Mouse (Mus musculus): ENCODE data around the gene Tmem129. TPM values are rescaled to one million over a fixed set of nuclear protein-coding genes. Genes with fewer than 3 reads are reported as not detected.

Gene Tmem129
- total RNA-seq, 1 experiment: 15.0 TPM

DNA sequence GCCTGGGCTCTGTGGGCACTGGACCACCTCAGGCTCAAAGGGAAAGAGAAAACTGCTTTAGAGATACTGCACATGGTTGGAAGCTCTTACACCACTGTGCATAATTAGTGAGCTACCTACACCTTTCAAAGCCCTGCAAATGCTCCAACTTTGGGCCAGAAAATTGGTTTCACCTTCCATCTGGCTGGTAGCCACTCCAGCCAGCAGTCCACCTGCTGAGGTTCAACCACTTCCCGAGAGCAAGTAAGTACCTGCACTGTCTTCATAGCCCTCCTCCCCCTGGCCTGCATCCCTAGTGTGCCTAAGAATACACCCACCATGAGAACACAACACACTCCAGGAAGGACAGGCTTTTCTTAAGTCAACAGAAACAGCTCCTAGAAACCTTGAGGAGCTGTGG is 46.4 kb downstream of the Tmem129 start:
- DNase-seq (ENCODE audit: low read depth, low spot score): no peak
- H3K4me1 ChIP-seq (ENCODE audit: control insufficient read depth in 2 of 2, insufficient read depth in 2 of 2, low read length in 2 of 2, poor library complexity in 1 of 2): no peaks in the 10 kb centered on the region
- in situ Hi-C loops (cut with MboI; ENCODE audit: low sequenced_read_pairs in 2 of 2, unreplicated experiment in 2 of 2): no loop called here
- H3K4me3 ChIP-seq (ENCODE audit: insufficient read depth in 1 of 2, low read depth in 1 of 2, low read length in 2 of 2, poor library complexity in 1 of 2, severe bottlenecking in 1 of 2): no peak overlapping the region
- TF ChIP-seq HCFC1 (IDR thresholded peaks at IDR 0.05; ENCODE audit: borderline replicate concordance, insufficient read depth, low read length): no peak
- no peak overlapping the region for H3K9ac ChIP-seq (ENCODE audit: insufficient read depth, low read depth, low read length, poor library complexity, severe bottlenecking)
- H3K9me3 ChIP-seq (ENCODE audit: control insufficient read depth, insufficient read depth, low read depth, low read length): no peaks in the 10 kb centered on the region
- H3K36me3 ChIP-seq (ENCODE audit: control insufficient read depth, insufficient read depth, low read length, poor library complexity, severe bottlenecking): peaks cover 32% of the 10 kb centered on the region
- H3K27ac ChIP-seq (ENCODE audit: insufficient read depth, low read depth, low read length, poor library complexity, severe bottlenecking): no peak overlapping the region

DNA sequence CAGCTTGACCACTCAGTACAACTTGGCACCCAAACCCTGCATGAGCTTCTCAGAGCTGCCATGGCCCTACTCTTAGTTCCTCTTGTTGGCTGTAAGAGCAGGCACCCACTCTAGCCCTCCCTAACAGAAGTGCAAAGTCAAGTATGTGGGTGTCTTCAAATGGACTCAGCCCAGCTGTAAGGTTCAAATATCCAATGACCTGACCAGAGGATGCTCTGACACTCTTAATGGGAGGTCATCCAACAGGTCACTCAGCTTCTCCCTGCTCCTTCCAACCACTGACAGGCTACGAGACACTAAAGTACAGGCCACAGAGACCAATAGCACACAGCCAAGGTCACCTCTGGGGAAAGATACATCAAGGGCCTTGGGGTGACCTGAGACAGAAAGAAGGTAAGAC is 49.0 kb downstream of the Tmem129 start:
- H3K9ac ChIP-seq (ENCODE audit: insufficient read depth, low read depth, low read length, poor library complexity, severe bottlenecking): no peak overlapping the region
- no peak overlapping the region for H3K27ac ChIP-seq (ENCODE audit: insufficient read depth, low read depth, low read length, poor library complexity, severe bottlenecking)
- no peaks in the 10 kb centered on the region for H3K9me3 ChIP-seq (ENCODE audit: control insufficient read depth, insufficient read depth, low read depth, low read length)
- H3K36me3 ChIP-seq (ENCODE audit: control insufficient read depth, insufficient read depth, low read length, poor library complexity, severe bottlenecking): peaks cover 32% of the 10 kb centered on the region
- DNase-seq (ENCODE audit: low read depth, low spot score): no peak
- no peak overlapping the region for H3K4me3 ChIP-seq (ENCODE audit: insufficient read depth in 1 of 2, low read depth in 1 of 2, low read length in 2 of 2, poor library complexity in 1 of 2, severe bottlenecking in 1 of 2)
- in situ Hi-C loops (cut with MboI; ENCODE audit: low sequenced_read_pairs in 2 of 2, unreplicated experiment in 2 of 2): no loop called here
- TF ChIP-seq CHD2 (IDR thresholded peaks at IDR 0.05; ENCODE audit: low read depth, low read length) (no peak), ZC3H11A (IDR thresholded peaks at IDR 0.05; ENCODE audit: borderline replicate concordance, low read depth, low read length) (no peak), ZNF384 (IDR thresholded peaks at IDR 0.05; ENCODE audit: low read depth, low read length) (no peak), HCFC1 (IDR thresholded peaks at IDR 0.05; ENCODE audit: borderline replicate concordance, insufficient read depth, low read length) (no peak), MAFK (IDR thresholded peaks at IDR 0.05; ENCODE audit: insufficient read depth, low read depth, low read length) (no peak)
- H3K4me1 ChIP-seq (ENCODE audit: control insufficient read depth in 2 of 2, insufficient read depth in 2 of 2, low read length in 2 of 2, poor library complexity in 1 of 2): no peaks in the 10 kb centered on the region

DNA sequence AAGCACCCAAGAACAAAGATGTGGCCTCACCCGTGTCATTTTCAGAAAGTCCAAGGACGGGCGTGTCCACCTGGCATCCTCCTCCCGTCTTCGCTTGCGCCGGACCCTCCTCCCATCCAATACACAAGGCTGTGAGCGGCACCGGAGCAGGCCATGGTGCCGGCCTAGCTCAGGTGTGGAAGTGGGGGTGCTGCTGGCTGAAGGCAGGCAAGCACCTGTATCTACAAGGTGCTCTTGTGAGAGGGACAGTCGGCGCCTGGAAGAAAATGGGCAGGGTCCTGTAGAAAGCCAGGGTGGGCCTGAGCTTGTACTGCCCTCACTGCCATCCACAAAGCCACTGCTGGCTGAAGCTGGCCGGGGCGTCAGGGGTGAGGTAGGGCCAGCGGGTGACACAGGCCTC is 50.8 kb downstream of the Tmem129 start:
- TF ChIP-seq ZNF384 (IDR thresholded peaks at IDR 0.05; ENCODE audit: low read depth, low read length) (no peak), MAFK (IDR thresholded peaks at IDR 0.05; ENCODE audit: insufficient read depth, low read depth, low read length) (no peak), HCFC1 (IDR thresholded peaks at IDR 0.05; ENCODE audit: borderline replicate concordance, insufficient read depth, low read length) (no peak), CHD2 (IDR thresholded peaks at IDR 0.05; ENCODE audit: low read depth, low read length) (no peak), ZC3H11A (IDR thresholded peaks at IDR 0.05; ENCODE audit: borderline replicate concordance, low read depth, low read length) (no peak)
- H3K4me1 ChIP-seq (ENCODE audit: control insufficient read depth in 2 of 2, insufficient read depth in 2 of 2, low read length in 2 of 2, poor library complexity in 1 of 2): no peaks in the 10 kb centered on the region
- H3K9me3 ChIP-seq (ENCODE audit: control insufficient read depth, insufficient read depth, low read depth, low read length): no peaks in the 10 kb centered on the region
- no peak for DNase-seq (ENCODE audit: low read depth, low spot score)
- no peak overlapping the region for H3K27ac ChIP-seq (ENCODE audit: insufficient read depth, low read depth, low read length, poor library complexity, severe bottlenecking)
- in situ Hi-C loops (cut with MboI; ENCODE audit: low sequenced_read_pairs in 2 of 2, unreplicated experiment in 2 of 2): no loop called here
- no peak overlapping the region for H3K9ac ChIP-seq (ENCODE audit: insufficient read depth, low read depth, low read length, poor library complexity, severe bottlenecking)
- peaks cover 30% of the 10 kb centered on the region for H3K36me3 ChIP-seq (ENCODE audit: control insufficient read depth, insufficient read depth, low read length, poor library complexity, severe bottlenecking)
- H3K4me3 ChIP-seq (ENCODE audit: insufficient read depth in 1 of 2, low read depth in 1 of 2, low read length in 2 of 2, poor library complexity in 1 of 2, severe bottlenecking in 1 of 2): no peak overlapping the region

DNA sequence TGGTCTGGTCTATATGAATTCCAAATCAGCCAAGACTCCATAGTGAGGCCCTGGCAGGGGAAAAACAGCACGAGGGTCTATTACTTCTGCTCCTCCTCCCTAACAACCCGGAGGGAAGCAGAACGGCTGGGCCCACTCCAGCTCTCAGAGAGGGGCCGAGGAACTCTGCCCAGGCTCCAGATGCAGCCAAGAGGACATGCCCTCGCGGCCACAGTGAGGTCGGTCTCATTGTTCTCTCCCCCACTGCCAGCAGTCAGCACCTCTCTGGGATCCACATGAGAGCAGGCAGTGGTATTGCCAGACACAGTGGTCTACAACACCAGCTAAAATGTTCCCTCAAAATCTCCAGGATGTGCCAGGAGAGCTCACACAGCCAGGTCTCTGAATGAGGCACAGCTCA is 51.6 kb downstream of the Tmem129 start:
- DNase-seq (ENCODE audit: low read depth, low spot score): no peak
- Histone ChIP-seq H3K4me3 (ENCODE audit: insufficient read depth in 1 of 2, low read depth in 1 of 2, low read length in 2 of 2, poor library complexity in 1 of 2, severe bottlenecking in 1 of 2) (no peak overlapping the region), H3K4me1 (ENCODE audit: control insufficient read depth in 2 of 2, insufficient read depth in 2 of 2, low read length in 2 of 2, poor library complexity in 1 of 2) (no peaks in the 10 kb centered on the region), H3K36me3 (ENCODE audit: control insufficient read depth, insufficient read depth, low read length, poor library complexity, severe bottlenecking) (peaks cover 30% of the 10 kb centered on the region), H3K27ac (ENCODE audit: insufficient read depth, low read depth, low read length, poor library complexity, severe bottlenecking) (no peak overlapping the region), H3K9ac (ENCODE audit: insufficient read depth, low read depth, low read length, poor library complexity, severe bottlenecking) (no peak overlapping the region), H3K9me3 (ENCODE audit: control insufficient read depth, insufficient read depth, low read depth, low read length) (no peaks in the 10 kb centered on the region)
- TF ChIP-seq ZC3H11A (IDR thresholded peaks at IDR 0.05; ENCODE audit: borderline replicate concordance, low read depth, low read length) (no peak), MAFK (IDR thresholded peaks at IDR 0.05; ENCODE audit: insufficient read depth, low read depth, low read length) (no peak), CHD2 (IDR thresholded peaks at IDR 0.05; ENCODE audit: low read depth, low read length) (no peak), ZNF384 (IDR thresholded peaks at IDR 0.05; ENCODE audit: low read depth, low read length) (no peak), HCFC1 (IDR thresholded peaks at IDR 0.05; ENCODE audit: borderline replicate concordance, insufficient read depth, low read length) (no peak)
- in situ Hi-C loops (cut with MboI; ENCODE audit: low sequenced_read_pairs in 2 of 2, unreplicated experiment in 2 of 2): no loop called here

GRCm38 (mm10) chr5:33605314-33605713 is 52.9 kb downstream of the Tmem129 start:
- no peak for DNase-seq (ENCODE audit: low read depth, low spot score)
- Histone ChIP-seq H3K4me3 (ENCODE audit: insufficient read depth in 1 of 2, low read depth in 1 of 2, low read length in 2 of 2, poor library complexity in 1 of 2, severe bottlenecking in 1 of 2) (no peak overlapping the region), H3K36me3 (ENCODE audit: control insufficient read depth, insufficient read depth, low read length, poor library complexity, severe bottlenecking) (peaks cover 33% of the 10 kb centered on the region), H3K4me1 (ENCODE audit: control insufficient read depth in 2 of 2, insufficient read depth in 2 of 2, low read length in 2 of 2, poor library complexity in 1 of 2) (no peaks in the 10 kb centered on the region), H3K9ac (ENCODE audit: insufficient read depth, low read depth, low read length, poor library complexity, severe bottlenecking) (no peak overlapping the region), H3K27ac (ENCODE audit: insufficient read depth, low read depth, low read length, poor library complexity, severe bottlenecking) (no peak overlapping the region), H3K9me3 (ENCODE audit: control insufficient read depth, insufficient read depth, low read depth, low read length) (no peaks in the 10 kb centered on the region)
- in situ Hi-C loops (cut with MboI; ENCODE audit: low sequenced_read_pairs in 2 of 2, unreplicated experiment in 2 of 2): no loop called here
- TF ChIP-seq ZNF384 (IDR thresholded peaks at IDR 0.05; ENCODE audit: low read depth, low read length) (no peak), ZC3H11A (IDR thresholded peaks at IDR 0.05; ENCODE audit: borderline replicate concordance, low read depth, low read length) (no peak), CHD2 (IDR thresholded peaks at IDR 0.05; ENCODE audit: low read depth, low read length) (no peak), HCFC1 (IDR thresholded peaks at IDR 0.05; ENCODE audit: borderline replicate concordance, insufficient read depth, low read length) (no peak), MAFK (IDR thresholded peaks at IDR 0.05; ENCODE audit: insufficient read depth, low read depth, low read length) (no peak)

Other genes starting within 250 kb of the Tmem129 start
- gene Nkx1-1, start 224.4 kb downstream of the Tmem129 start, total RNA-seq (2012; rRNA removed): 0.21 and 0.22 TPM in 2 replicates
- gene Fam53a, start 28.8 kb downstream of the Tmem129 start, total RNA-seq (2012; rRNA removed): 21.4 and 22.4 TPM in 2 replicates
- gene Gm9903, start 28.5 kb downstream of the Tmem129 start, total RNA-seq (2012; rRNA removed): 0.13 TPM in 1 of 2 replicates, not detected in the other
- gene Slbp, start 5.8 kb downstream of the Tmem129 start, total RNA-seq (2012; rRNA removed): 98.6 and 123 TPM in 2 replicates
- gene Tacc3, start 288 bp downstream of the Tmem129 start, total RNA-seq (2012; rRNA removed): 120 and 132 TPM in 2 replicates
- gene Fgfr3, start 63.3 kb upstream of the Tmem129 start, total RNA-seq (2012; rRNA removed): 3.9 and 5.1 TPM in 2 replicates
- gene Letm1, start 124.4 kb upstream of the Tmem129 start, total RNA-seq (2012; rRNA removed): 36.5 and 49.4 TPM in 2 replicates
- gene Nsd2, start 162.3 kb upstream of the Tmem129 start, total RNA-seq (2012; rRNA removed): 31.3 and 39.2 TPM in 2 replicates